Mouse (Mus musculus): ENCODE results near the gene Dok1. TPM values are rescaled to one million over a fixed set of nuclear protein-coding genes. Genes with fewer than 3 reads are reported as not detected.

The Dok1 gene
- total and polyA plus RNA-seq, 3 experiments, result 18.7 to 22.3 TPM; not detected in 1

DNA sequence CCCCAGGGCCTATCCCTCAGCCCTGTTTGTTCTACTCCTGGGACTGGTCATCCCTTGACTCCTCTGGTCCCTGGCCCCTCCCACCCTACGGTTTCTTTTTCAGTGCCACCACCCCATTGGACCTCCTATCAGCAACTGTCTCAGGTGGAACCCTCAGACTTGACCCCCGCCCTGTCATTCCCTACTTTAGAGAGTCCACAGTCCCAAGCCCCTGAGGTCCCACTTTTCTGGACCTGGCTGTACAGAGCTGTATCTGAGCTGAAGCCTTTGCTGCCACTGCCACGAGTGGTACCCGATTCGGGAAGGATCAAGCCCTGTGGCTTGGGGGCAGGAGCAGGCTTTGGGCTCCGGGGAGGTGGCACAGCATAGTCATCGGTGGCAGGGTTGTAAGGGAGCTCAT, 2.2 kb downstream of the Dok1 start:
- no peak for DNase-seq (ENCODE audit: low read depth, low spot score)
- peaks cover 9% of the 10 kb centered on the region for H3K79me2 ChIP-seq (ENCODE audit: control insufficient read depth, insufficient read depth, low read length, poor library complexity)
- no peak for TF ChIP-seq E2F4 (IDR thresholded peaks at IDR 0.05; ENCODE audit: borderline replicate concordance, low read depth, low read length)
- TF ChIP-seq MAFK (IDR thresholded peaks at IDR 0.05; ENCODE audit: borderline replicate concordance, low read depth, low read length), result no peak
- no peak for TF ChIP-seq SIN3A (IDR thresholded peaks at IDR 0.05; ENCODE audit: low read length)
- TF ChIP-seq MAX (IDR thresholded peaks at IDR 0.05; ENCODE audit: low read length), result no peak
- TF ChIP-seq POLR2A (IDR thresholded peaks at IDR 0.05; ENCODE audit: control insufficient read depth in 1 of 2, insufficient read depth in 1 of 2, low read depth in 1 of 2, low read length in 2 of 2, poor library complexity in 1 of 2), result no peak
- TF ChIP-seq KAT2A (conservative IDR thresholded peaks at IDR 0.05; ENCODE audit: low read depth, low read length), result no peak
- no peak for TF ChIP-seq ZMIZ1 (IDR thresholded peaks at IDR 0.05; ENCODE audit: low read depth, low read length)
- TF ChIP-seq USF2 (IDR thresholded peaks at IDR 0.05; ENCODE audit: borderline replicate concordance in 1 of 2, insufficient read depth in 1 of 2, low read depth in 1 of 2, low read length in 2 of 2), result no peak
- H3K36me3 ChIP-seq (ENCODE audit: control insufficient read depth in 1 of 2, insufficient read depth in 2 of 2, low read length in 2 of 2), result peaks cover 0 to 4% of the 10 kb centered on the region in 2 experiments; a peak in 2 of 4 replicates
- no peak overlapping the region for H3K4me3 ChIP-seq (ENCODE audit: control insufficient read depth in 1 of 2, insufficient read depth in 1 of 2, low read depth in 2 of 2, low read length in 2 of 2)
- H3K27ac ChIP-seq (ENCODE audit: control insufficient read depth, low read depth, low read length), result no peak overlapping the region
- H3K27me3 ChIP-seq (ENCODE audit: control insufficient read depth in 1 of 2, insufficient read depth in 2 of 2, low read length in 2 of 2), result no peaks in the 10 kb centered on the region; a peak in 1 of 4 replicates
- peaks cover 0 to 5% of the 10 kb centered on the region in 2 experiments; a peak in 2 of 4 replicates for H3K4me1 ChIP-seq (ENCODE audit: control insufficient read depth in 1 of 2, insufficient read depth in 2 of 2, low read length in 2 of 2)
- no peak overlapping the region for H3K9ac ChIP-seq (ENCODE audit: control insufficient read depth, low read depth, low read length, poor library complexity, severe bottlenecking)
- H3K9me3 ChIP-seq (replicated peaks; ENCODE audit: insufficient read depth, low read length), result no peaks in the 10 kb centered on the region

DNA sequence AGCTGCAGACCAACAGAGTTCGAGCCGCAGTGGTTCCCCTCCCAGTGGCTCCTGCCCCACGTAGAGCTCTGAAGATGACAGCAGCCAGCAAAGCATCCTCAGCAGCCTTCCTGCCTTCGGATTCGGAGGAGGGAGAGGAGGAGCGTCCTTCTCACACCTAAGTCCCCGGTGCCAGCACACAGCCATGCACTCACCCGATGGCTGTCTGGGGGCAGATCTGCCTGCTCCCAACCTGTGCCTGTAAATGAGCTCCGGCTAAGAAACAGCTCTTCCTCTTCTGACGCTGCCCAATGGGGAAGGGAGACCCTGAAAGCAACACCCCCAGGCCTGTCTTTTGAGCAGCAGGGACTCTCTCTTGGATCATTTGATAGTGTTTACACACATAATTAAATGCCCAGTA, 3.5 kb downstream of the Dok1 start:
- H3K9me3 ChIP-seq (replicated peaks; ENCODE audit: insufficient read depth, low read length), result no peaks in the 10 kb centered on the region
- no peaks in the 10 kb centered on the region for H3K27me3 ChIP-seq (ENCODE audit: control insufficient read depth in 1 of 2, insufficient read depth in 2 of 2, low read length in 2 of 2)
- peaks cover 0 to 4% of the 10 kb centered on the region in 2 experiments; a peak in 2 of 4 replicates for H3K36me3 ChIP-seq (ENCODE audit: control insufficient read depth in 1 of 2, insufficient read depth in 2 of 2, low read length in 2 of 2)
- H3K9ac ChIP-seq (ENCODE audit: control insufficient read depth, low read depth, low read length, poor library complexity, severe bottlenecking), result no peak overlapping the region
- no peak overlapping the region for H3K27ac ChIP-seq (ENCODE audit: control insufficient read depth, low read depth, low read length)
- H3K4me1 ChIP-seq (ENCODE audit: control insufficient read depth in 1 of 2, insufficient read depth in 2 of 2, low read length in 2 of 2), result peaks cover 0 to 5% of the 10 kb centered on the region in 2 experiments; a peak in 2 of 4 replicates
- TF ChIP-seq MYB (IDR thresholded peaks at IDR 0.05; ENCODE audit: low read depth, low read length) (no peak), USF2 (IDR thresholded peaks at IDR 0.05; ENCODE audit: borderline replicate concordance in 1 of 2, insufficient read depth in 1 of 2, low read depth in 1 of 2, low read length in 2 of 2) (no peak), NELFE (IDR thresholded peaks at IDR 0.05; ENCODE audit: low read depth, low read length) (no peak), ELF1 (IDR thresholded peaks at IDR 0.05; ENCODE audit: low read depth, low read length) (no peak), MXI1 (IDR thresholded peaks at IDR 0.05; ENCODE audit: low read depth, low read length) (no peak), GATA1 (IDR thresholded peaks at IDR 0.05; ENCODE audit: low read depth, low read length) (no peak)
- DNase-seq (ENCODE audit: low read depth, low spot score), result no peak
- peaks cover 9% of the 10 kb centered on the region for H3K79me2 ChIP-seq (ENCODE audit: control insufficient read depth, insufficient read depth, low read length, poor library complexity)
- no peak overlapping the region for H3K4me3 ChIP-seq (ENCODE audit: control insufficient read depth in 1 of 2, insufficient read depth in 1 of 2, low read depth in 2 of 2, low read length in 2 of 2)

DNA sequence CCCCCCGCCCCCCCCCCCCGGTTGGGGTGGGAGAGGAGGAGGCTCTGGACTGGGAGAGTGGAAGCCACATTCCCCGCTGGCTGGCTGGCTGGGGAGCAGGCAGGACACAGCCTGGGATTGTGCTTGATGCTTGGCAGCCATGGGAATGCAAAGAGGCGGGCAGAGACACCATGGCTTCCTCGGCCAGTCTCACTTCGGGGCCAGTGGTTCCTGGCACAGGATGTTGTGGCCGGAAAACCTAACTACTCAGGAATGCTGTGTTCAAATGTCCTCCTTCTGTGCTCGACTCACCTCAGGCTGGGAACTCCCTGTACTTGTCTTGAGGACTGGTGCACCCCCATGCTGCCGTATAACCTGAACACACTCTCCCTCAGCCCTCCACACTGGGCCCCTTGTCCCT, 5.6 kb downstream of the Dok1 start:
- Histone ChIP-seq H3K9me3 (replicated peaks; ENCODE audit: insufficient read depth, low read length) (no peaks in the 10 kb centered on the region), H3K27ac (ENCODE audit: control insufficient read depth, low read depth, low read length) (no peak overlapping the region), H3K36me3 (ENCODE audit: control insufficient read depth in 1 of 2, insufficient read depth in 2 of 2, low read length in 2 of 2) (peaks cover 0 to 8% of the 10 kb centered on the region in 2 experiments; a peak in 2 of 4 replicates), H3K4me1 (ENCODE audit: control insufficient read depth in 1 of 2, insufficient read depth in 2 of 2, low read length in 2 of 2) (peaks cover 4 to 11% of the 10 kb centered on the region in 2 experiments), H3K79me2 (ENCODE audit: control insufficient read depth, insufficient read depth, low read length, poor library complexity) (peaks cover 4% of the 10 kb centered on the region), H3K4me3 (ENCODE audit: control insufficient read depth in 1 of 2, insufficient read depth in 1 of 2, low read depth in 2 of 2, low read length in 2 of 2) (no peak overlapping the region), H3K27me3 (ENCODE audit: control insufficient read depth in 1 of 2, insufficient read depth in 2 of 2, low read length in 2 of 2) (no peaks in the 10 kb centered on the region), H3K9ac (ENCODE audit: control insufficient read depth, low read depth, low read length, poor library complexity, severe bottlenecking) (no peak overlapping the region)
- TF ChIP-seq ZNF384 (IDR thresholded peaks at IDR 0.05; ENCODE audit: low read depth, low read length), result no peak
- TF ChIP-seq POLR2AphosphoS2 (IDR thresholded peaks at IDR 0.05; ENCODE audit: low read length), result no peak
- no peak for TF ChIP-seq MAX (IDR thresholded peaks at IDR 0.05; ENCODE audit: low read length)
- TF ChIP-seq ELF1 (IDR thresholded peaks at IDR 0.05; ENCODE audit: low read depth, low read length), result no peak
- TF ChIP-seq MXI1 (IDR thresholded peaks at IDR 0.05; ENCODE audit: low read depth, low read length), result no peak
- no peak for TF ChIP-seq NELFE (IDR thresholded peaks at IDR 0.05; ENCODE audit: low read depth, low read length)
- TF ChIP-seq HCFC1 (IDR thresholded peaks at IDR 0.05; ENCODE audit: low read depth, low read length), result no peak
- TF ChIP-seq MAZ (IDR thresholded peaks at IDR 0.05; ENCODE audit: low read depth, low read length), result no peak
- TF ChIP-seq MYC (IDR thresholded peaks at IDR 0.05; ENCODE audit: low read depth, low read length), result no peak
- TF ChIP-seq TBP (IDR thresholded peaks at IDR 0.05; ENCODE audit: low read depth, low read length), result no peak
- no peak for TF ChIP-seq ZMIZ1 (IDR thresholded peaks at IDR 0.05; ENCODE audit: low read depth, low read length)
- TF ChIP-seq CTCF (IDR thresholded peaks at IDR 0.05 in 2 of 3, conservative IDR thresholded peaks at IDR 0.05 in 1 of 3; ENCODE audit: control insufficient read depth in 1 of 3, insufficient read depth in 1 of 3, low read depth in 2 of 3, low read length in 3 of 3, poor library complexity in 1 of 3, severe bottlenecking in 1 of 3), result no peak
- no peak for DNase-seq (ENCODE audit: low read depth, low spot score)
